Mouse (Mus musculus) forebrain, embryonic 13.5 days (tissue): ENCODE results near the gene Rlbp1. TPM values are rescaled to one million over a fixed set of nuclear protein-coding genes. Genes with fewer than 3 reads are reported as not detected.

Source experiments
- ATAC-seq: fragments of 200-750 bp; cut with Nextera tagmentation; 2 replicates; pipeline ENCODE4 v1.8.0; 2017
- H3K27ac ChIP-seq: fragments of 300-500 bp; sonication (generic); 2 replicates; pipeline ENCODE4 v1.5.1; 2015; ENCODE audit warnings: inconsistent platforms, mild to moderate bottlenecking, moderate library complexity
- H3K27me3 ChIP-seq: fragments of 300-500 bp; sonication (generic); 2 replicates; pipeline ENCODE4 v1.6.1; 2015; ENCODE audit warnings: mild to moderate bottlenecking, inconsistent platforms
- H3K36me3 ChIP-seq: fragments of 300-500 bp; sonication (generic); 2 replicates; pipeline ENCODE4 v1.6.1; 2015; ENCODE audit warnings: mild to moderate bottlenecking, inconsistent platforms; ENCODE audit not compliant: poor library complexity, severe bottlenecking
- H3K4me1 ChIP-seq: fragments of 300-500 bp; sonication (generic); 2 replicates; pipeline ENCODE4 v1.6.1; 2015; ENCODE audit warnings: inconsistent platforms
- H3K4me2 ChIP-seq: fragments of 300-500 bp; sonication (generic); 2 replicates; pipeline ENCODE4 v1.6.1; 2015; ENCODE audit warnings: inconsistent platforms, mild to moderate bottlenecking, moderate library complexity
- H3K4me3 ChIP-seq: fragments of 300-500 bp; sonication (generic); 2 replicates; pipeline ENCODE4 v1.5.1; 2015; ENCODE audit warnings: mild to moderate bottlenecking, inconsistent platforms
- H3K9ac ChIP-seq: fragments of 300-500 bp; sonication (generic); 2 replicates; pipeline ENCODE4 v1.6.1; 2015; ENCODE audit warnings: mild to moderate bottlenecking, inconsistent platforms
- H3K9me3 ChIP-seq: fragments of 300-500 bp; sonication (generic); replicated peaks from 2 replicates; pipeline ENCODE4 v1.6.1; 2016; ENCODE audit warnings: inconsistent platforms
- WGBS: fragments of 180-500 bp; shearing (Covaris S2); methylation state at CpG from one replicate; pipeline ENCODE4 v1.1.7; 2015; 5-methylcytosine and 5-hydroxymethylcytosine counted together
- polyA plus RNA-seq: library from polyadenylated mRNA; unstranded; fragments of >200 nt; fragmentation: Nextera tagmentation; extraction: Ambion mirVana; gene quantifications from 2 replicates; pipeline ENCODE4 v1.2.1, GENCODE M21; 2015

Rlbp1 gene
- polyA plus RNA-seq, 1 experiment from 2014 or later = 52.8 TPM

DNA sequence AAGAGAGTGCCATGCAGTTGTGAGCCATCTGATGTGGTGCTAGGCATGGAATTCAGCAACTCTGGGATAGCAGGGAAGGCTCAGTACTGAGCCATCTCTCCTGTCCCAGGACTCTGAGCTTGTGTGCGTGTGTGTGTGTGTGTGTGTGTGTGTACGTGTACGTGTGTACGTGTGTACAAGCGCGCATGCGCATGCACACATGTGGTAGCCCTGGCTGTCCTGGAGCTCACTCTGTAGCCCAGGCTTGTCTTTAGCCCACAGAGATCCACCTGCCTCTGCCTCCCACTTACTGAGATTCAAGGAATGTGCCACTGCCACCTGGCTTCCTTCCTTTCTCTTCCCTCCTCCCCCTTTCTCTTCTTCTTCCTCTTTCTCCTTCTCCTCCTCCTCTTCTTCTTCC is 7.1 kb upstream of the Rlbp1 start:
- WGBS = 98% methylated on average over 7 of the region's 7 CpGs
- no peak overlapping the region for H3K9ac ChIP-seq
- no peak for ATAC-seq
- H3K4me1 ChIP-seq = peaks cover 13% of the 10 kb centered on the region
- no peaks in the 10 kb centered on the region for H3K9me3 ChIP-seq
- no peak overlapping the region for H3K27ac ChIP-seq
- no peaks in the 10 kb centered on the region for H3K27me3 ChIP-seq
- H3K4me3 ChIP-seq = no peak overlapping the region
- no peak overlapping the region for H3K4me2 ChIP-seq
- no peaks in the 10 kb centered on the region for H3K36me3 ChIP-seq

DNA sequence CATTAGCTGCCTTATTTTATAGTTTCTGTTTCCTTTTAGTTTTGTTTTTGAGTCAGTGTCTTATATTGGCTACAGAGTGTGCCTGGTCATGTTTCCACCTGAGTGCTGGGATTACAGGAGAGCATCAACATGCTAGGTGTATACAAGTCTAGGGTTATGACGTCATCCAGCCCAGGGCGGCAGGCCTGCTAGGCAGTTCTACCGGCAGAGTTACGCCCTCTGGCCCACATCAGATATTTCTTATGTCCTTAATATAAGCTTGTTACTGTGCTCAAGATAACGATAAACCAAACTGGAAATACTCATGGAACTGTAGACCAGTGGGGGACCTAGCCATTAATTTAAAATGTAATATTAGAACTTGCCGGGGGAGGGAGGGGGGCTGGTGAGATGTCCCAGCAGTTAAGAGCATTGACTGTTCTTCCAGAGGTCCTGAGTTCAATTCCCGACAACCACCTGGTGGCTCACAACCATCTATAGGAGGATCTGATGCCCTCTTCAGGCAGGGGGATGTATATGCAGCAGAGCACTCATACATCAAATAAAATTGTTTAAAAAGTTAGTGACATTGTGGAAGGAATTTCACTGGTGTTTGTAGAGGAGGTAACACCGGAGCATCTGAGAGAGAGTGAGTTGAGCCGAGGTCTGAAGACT is 6.1 kb upstream of the Rlbp1 start:
- Histone ChIP-seq H3K9me3 (no peaks in the 10 kb centered on the region), H3K9ac (peak overlapping the region; percentile 74), H3K4me1 (peaks cover 22% of the 10 kb centered on the region), H3K27ac (peak overlapping the region; percentile 88; the same call in 1 of the 2 replicates), H3K27me3 (no peaks in the 10 kb centered on the region), H3K4me3 (peak overlapping the region; percentile 64), H3K36me3 (no peaks in the 10 kb centered on the region), H3K4me2 (peak overlapping the region; percentile 95)
- 64% methylated on average over 9 of the region's 9 CpGs for WGBS
- ATAC-seq = no peak

DNA sequence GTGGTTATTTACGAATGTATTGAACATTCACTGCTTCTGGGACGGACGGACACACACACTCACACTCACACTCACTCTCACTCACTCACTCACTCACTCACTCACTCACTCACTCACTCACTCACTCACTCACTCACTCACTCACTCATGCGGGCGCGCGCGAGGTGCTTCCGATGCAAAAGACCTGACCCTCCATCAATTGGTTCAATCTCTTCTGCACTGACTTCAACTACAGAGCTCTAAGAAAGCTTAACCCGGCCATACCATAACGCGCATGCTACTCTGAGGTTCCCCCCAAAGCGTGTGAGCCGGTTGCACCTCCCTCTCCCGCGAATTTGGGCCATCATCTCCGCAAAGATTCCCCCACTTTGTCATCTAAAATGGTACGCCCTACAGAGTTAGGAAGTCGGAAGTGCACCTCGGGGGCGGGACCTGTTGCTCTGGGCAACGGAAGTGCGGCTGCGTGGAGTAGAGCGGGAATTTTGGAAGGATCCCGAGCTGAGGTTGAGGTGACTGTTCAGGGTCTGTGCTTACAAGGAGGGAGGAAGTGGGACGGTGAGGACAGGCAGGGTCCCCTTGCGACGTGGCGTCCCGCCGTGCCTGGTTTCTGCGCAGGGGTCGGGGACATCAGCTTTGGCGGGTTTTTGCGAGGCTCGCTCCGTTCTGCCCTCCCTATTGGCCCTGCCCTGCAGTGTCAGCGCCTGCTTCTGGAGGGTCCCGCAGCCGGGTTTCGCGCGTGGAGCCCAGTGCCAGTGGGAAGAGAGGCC is 5.2 kb upstream of the Rlbp1 start, which contains the start of gene Fanci:
Fanci (plus strand) TSS at position 47 of the 767 bp plus-strand sequence.
- Histone ChIP-seq H3K27ac (peak within 1 kb of the TSS; percentile 88), H3K4me2 (peak within 1 kb of the TSS; percentile 95), H3K9me3 (no peaks in the 10 kb centered on the region), H3K36me3 (no peaks in the 10 kb centered on the region), H3K4me1 (peaks cover 30% of the 10 kb centered on the region), H3K4me3 (peak within 1 kb of the TSS; percentile 64), H3K27me3 (no peaks in the 10 kb centered on the region), H3K9ac (peak within 1 kb of the TSS; percentile 74)
- peak; percentile 96 for ATAC-seq
- WGBS = 0% methylated on average over 44 of the region's 44 CpGs

DNA sequence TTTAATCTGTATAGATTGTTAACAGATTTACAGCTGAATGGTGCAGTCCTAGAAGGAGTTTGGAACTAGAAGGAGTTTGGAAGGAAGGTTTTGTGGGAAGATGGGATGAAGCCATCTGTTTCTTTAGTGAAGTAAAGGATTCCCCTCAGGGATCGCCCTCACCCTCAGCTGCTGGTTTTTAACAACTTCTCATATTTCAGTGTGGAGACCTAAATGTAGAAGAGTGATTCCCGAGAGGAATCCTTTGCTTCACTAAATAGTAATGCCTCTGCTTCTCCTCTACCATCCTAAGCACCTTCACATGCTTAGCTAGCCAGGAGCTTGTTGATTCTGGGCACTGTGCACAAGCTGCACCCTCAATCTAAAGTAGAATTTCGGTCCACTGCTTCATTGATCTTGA is 4.6 kb upstream of the Rlbp1 start:
- 9% methylated on average over 3 of the region's 3 CpGs for WGBS
- Histone ChIP-seq H3K36me3 (no peaks in the 10 kb centered on the region), H3K27ac (peak overlapping the region; percentile 88), H3K4me2 (peak overlapping the region; percentile 95), H3K4me1 (peaks cover 36% of the 10 kb centered on the region), H3K27me3 (no peaks in the 10 kb centered on the region), H3K9me3 (no peaks in the 10 kb centered on the region), H3K4me3 (peak overlapping the region; percentile 64), H3K9ac (peak overlapping the region; percentile 74)
- peak; percentile 31; the same call in 1 of the 2 replicates for ATAC-seq

DNA sequence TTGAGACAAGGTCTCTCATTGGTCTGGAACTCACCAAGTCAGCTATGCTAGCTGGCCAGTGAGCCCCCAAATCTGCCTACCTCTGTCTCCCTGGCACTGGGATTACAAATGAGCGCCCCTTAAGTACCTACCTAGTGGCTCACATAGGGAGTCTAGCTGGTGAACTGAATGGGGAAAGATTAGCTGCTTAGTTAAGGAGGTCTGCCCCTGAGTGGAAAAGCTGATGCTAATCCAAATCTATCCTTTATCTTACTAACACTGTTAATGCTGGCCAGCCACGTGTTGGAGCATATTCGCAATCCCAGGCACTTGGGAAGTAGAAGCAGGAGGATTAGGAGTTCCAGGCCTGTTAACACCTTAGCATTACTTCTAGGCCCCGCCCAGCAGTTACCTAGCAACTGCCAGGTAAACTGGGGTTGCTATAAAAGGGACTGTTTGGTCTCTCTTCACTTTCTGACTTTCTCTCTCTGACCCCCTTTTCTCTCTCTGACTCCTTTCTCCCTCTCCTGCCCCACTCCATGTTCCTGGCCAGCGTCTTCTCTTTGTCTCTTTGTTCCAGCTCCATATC is 3.4 kb upstream of the Rlbp1 start:
- H3K9ac ChIP-seq = no peak overlapping the region
- no peak overlapping the region for H3K27ac ChIP-seq
- ATAC-seq = no peak
- H3K4me2 ChIP-seq = no peak overlapping the region
- H3K9me3 ChIP-seq = no peaks in the 10 kb centered on the region
- H3K27me3 ChIP-seq = no peaks in the 10 kb centered on the region
- no peak overlapping the region for H3K4me3 ChIP-seq
- H3K36me3 ChIP-seq = no peaks in the 10 kb centered on the region
- WGBS = 66% methylated on average over 5 of the region's 5 CpGs
- H3K4me1 ChIP-seq = peaks cover 42% of the 10 kb centered on the region

GRCm38 (mm10) chr7:79388671-79389206 is 1.9 kb upstream of the Rlbp1 start:
- WGBS = 70% methylated on average over 7 of the region's 7 CpGs
- no peak for ATAC-seq
- H3K9me3 ChIP-seq = no peaks in the 10 kb centered on the region
- H3K4me1 ChIP-seq = peaks cover 42% of the 10 kb centered on the region
- H3K36me3 ChIP-seq = no peaks in the 10 kb centered on the region
- no peak overlapping the region for H3K4me3 ChIP-seq
- H3K27me3 ChIP-seq = no peaks in the 10 kb centered on the region
- H3K4me2 ChIP-seq = no peak overlapping the region
- 0 out of 2 replicates have a peak overlapping the region, but pooled peaks have one; percentile 21 for H3K9ac ChIP-seq
- peak overlapping the region; percentile 25; the same call in 1 of the 2 replicates for H3K27ac ChIP-seq

DNA sequence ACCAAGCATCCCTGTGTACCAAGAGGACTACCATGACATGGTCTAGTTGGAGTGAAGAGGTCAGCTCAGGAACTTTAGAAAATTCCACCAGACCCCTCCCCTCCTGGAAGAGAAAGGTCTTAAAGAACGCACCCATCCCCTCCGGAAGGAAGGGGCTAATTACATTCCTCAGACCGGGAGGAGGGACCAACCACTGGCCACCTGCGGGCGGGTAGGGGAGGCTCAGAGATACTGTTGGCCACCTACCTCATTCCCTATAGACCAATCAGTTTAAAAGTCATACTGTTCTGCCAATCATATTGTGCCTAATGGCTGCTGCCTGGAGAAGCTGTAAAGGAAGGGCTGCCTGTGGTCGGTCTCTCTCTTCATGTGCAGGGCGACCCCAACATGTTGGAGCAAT is 1.1 kb upstream of the Rlbp1 start:
- H3K4me3 ChIP-seq = no peak overlapping the region
- WGBS = 57% methylated on average over 7 of the region's 7 CpGs
- peaks cover 7% of the 10 kb centered on the region for H3K36me3 ChIP-seq
- H3K4me1 ChIP-seq = peaks cover 40% of the 10 kb centered on the region
- no peaks in the 10 kb centered on the region for H3K9me3 ChIP-seq
- H3K27ac ChIP-seq = peak overlapping the region; percentile 35; the same call in 1 of the 2 replicates
- no peak for ATAC-seq
- no peak overlapping the region for H3K9ac ChIP-seq
- H3K4me2 ChIP-seq = no peak overlapping the region
- no peaks in the 10 kb centered on the region for H3K27me3 ChIP-seq

- H3K9me3 ChIP-seq = no peaks in the 10 kb centered on the region
- H3K4me3 ChIP-seq = no peak overlapping the region
- 40% methylated on average over 8 of the region's 8 CpGs for WGBS
- ATAC-seq = no peak
- H3K36me3 ChIP-seq = peaks cover 13% of the 10 kb centered on the region
- H3K9ac ChIP-seq = peak overlapping the region; percentile 17; the same call in 1 of the 2 replicates
- H3K4me2 ChIP-seq = peak overlapping the region; percentile 46
- peaks cover 33% of the 10 kb centered on the region for H3K4me1 ChIP-seq
- H3K27me3 ChIP-seq = no peaks in the 10 kb centered on the region
- peak overlapping the region; percentile 91 for H3K27ac ChIP-seq
Measured at GRCm38 (mm10) chr7:79387140-79387539, 292 bp upstream of the Rlbp1 start.

GRCm38 (mm10) chr7:79376516-79377275 is 10.2 kb downstream of the Rlbp1 start:
- H3K4me3 ChIP-seq = no peak overlapping the region
- WGBS = 89% methylated on average over 10 of the region's 10 CpGs

DNA sequence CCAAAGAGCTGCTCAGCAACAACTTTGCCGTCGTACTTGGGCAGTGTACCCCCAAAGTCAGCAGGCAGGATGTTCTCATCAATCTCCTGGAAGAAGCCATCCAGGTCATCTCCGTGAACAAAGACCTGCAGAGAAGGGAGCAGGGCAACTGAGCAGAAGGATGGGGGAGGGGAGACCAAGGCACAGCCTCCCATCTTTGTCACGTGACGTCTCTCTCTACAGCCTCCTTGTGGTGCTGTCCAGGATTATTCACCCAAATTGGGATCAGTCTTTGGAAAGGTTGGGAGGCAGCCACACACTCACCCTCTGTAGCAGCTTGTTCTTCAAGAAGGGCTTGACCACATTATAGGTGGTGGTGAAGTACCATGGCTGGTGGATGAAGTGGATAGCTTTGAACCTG is 11.3 kb downstream of the Rlbp1 start:
- no peak for ATAC-seq
- Histone ChIP-seq H3K9ac (no peak overlapping the region), H3K36me3 (0 out of 2 replicates have a peak, but pooled peaks cover 5% of the 10 kb centered on the region), H3K9me3 (no peaks in the 10 kb centered on the region), H3K4me2 (no peak overlapping the region), H3K4me1 (no peaks in the 10 kb centered on the region), H3K27me3 (no peaks in the 10 kb centered on the region), H3K4me3 (no peak overlapping the region), H3K27ac (no peak overlapping the region)
- 67% methylated on average over 5 of the region's 5 CpGs for WGBS

More at GRCm38 (mm10) chr7:79376516-79377275, 10.2 kb downstream of the Rlbp1 start:
- no peak overlapping the region for H3K27ac ChIP-seq
- H3K36me3 ChIP-seq = peaks cover 5% of the 10 kb centered on the region; the same call in 1 of the 2 replicates
- ATAC-seq = no peak
- H3K4me1 ChIP-seq = no peaks in the 10 kb centered on the region
- H3K27me3 ChIP-seq = no peaks in the 10 kb centered on the region
- H3K4me2 ChIP-seq = no peak overlapping the region
- H3K9ac ChIP-seq = no peak overlapping the region
- no peaks in the 10 kb centered on the region for H3K9me3 ChIP-seq

GRCm38 (mm10) chr7:79374017-79374416 is 12.8 kb downstream of the Rlbp1 start:
- Histone ChIP-seq H3K27ac (no peak overlapping the region), H3K4me1 (no peaks in the 10 kb centered on the region), H3K9me3 (no peaks in the 10 kb centered on the region), H3K4me2 (no peak overlapping the region), H3K4me3 (no peak overlapping the region), H3K36me3 (0 out of 2 replicates have a peak, but pooled peaks cover 5% of the 10 kb centered on the region), H3K9ac (no peak overlapping the region), H3K27me3 (no peaks in the 10 kb centered on the region)
- ATAC-seq = no peak
